Mouse (Mus musculus): Measurements from ENCODE around the gene Irak4.
A peak's percentile ranks its signal among the peaks of the same experiment; 100 is the strongest.

The Irak4 gene

DNA sequence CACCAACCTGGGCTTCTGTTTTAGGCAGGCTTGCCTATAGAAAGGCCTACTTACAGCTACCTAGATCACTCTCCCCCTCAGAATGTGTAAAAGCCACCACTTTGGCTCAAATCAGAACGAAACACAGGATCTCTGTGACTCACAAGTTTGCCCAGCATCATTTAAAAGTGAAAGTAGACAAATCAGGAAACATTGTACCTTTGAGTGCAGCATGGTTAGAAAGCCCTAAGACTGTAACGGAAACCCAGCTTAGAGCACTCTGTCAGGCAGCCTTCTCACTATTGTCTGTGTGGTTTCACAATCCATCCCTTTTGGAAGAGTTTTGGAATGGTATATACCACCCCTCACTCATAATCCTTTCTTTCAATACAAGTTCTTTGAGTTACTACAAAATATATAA is 21.5 kb downstream of the Irak4 start:
- no peak for DNase-seq (ENCODE audit: low spot score)

DNA sequence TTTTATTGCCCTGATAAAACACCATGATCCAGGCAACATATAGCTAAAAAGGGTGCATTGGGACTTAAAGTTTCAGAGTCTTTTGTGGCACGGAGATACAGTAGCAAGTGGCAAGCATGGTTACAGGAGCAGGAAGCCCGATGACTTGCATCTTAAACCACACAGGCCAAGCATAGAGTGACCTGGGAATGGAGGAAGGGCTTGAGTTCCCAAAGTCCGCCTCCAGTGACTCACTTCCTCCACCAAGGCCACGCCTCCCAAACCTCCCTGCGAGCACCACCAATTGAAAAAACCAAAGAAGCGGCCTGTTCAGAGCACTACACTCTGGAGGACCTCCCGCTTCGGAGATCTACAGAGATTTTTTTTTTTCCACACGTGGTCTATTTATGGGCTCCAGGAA is 22.4 kb downstream of the Irak4 start:
- no peak for DNase-seq (ENCODE audit: low spot score)

DNA sequence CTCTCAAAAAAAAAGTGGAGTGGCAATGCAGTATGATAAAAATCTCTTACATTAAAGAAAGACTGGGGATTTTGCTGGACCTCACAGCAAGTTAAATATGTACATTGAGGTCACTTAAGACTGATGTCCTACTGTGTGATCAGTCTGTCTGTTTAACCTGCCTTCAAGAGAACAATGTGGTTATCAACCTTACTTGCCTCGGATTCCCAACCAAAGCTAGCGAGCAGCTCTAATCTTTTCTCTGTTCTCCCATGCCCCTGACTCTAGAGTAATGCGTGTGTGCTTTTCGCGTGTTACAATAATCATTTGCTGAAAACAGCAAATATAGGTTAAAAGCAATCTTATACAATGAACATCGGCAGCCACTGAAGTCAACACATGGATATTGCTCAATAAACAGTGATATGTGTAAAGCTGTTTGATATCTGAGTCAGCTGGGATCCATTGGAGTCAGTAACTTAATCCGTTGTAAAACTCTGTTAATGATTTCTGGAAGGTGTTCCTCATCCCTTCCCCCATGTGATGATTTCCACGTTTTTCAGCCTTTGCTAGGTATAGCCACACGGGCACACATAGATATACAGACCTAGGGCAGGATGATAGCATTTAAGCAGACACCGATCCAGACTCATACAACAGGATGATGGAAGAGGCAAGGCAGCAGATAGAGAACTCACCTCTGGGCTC is 25.2 kb downstream of the Irak4 start:
- no peak for DNase-seq (ENCODE audit: low spot score)

DNA sequence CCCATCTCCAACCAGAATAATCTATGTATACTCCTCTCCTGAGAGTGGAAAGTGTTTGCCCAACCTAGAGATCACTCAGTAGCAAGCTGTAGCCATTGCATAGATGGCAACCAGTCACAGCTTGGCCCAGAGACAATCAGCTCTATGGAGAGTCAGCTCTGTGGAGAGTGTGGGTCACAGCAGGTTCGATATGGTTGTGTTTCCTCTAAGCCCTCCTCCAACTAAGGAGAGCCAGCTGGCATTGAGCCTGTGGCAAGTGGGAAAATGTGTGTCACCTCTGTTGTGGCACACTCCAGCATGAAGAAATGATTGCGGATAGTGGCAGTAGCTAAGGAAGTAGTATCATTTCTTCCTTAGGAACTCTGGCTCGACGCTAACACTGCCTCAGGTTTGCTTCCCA is 28.1 kb downstream of the Irak4 start:
- no peak for DNase-seq (ENCODE audit: low spot score)

DNA sequence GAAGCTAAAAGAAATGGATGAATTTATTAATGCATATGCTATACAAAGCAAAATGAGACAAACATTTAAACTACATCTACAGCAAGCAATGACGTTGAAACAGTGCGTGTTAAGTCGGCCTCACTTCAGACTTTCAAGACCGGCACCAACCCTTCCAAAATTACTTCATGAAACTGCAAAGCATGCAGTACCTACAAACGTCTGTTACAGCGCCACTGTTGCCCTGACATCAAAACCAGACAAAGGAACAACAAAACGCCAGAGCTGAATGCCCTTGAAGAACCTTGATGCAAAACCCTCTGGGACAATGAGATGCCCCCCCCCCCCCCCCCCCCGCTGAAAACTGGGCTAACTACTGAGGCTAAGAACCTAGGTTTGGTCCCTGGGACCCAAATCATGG is 29.3 kb downstream of the Irak4 start:
- no peak for DNase-seq (ENCODE audit: low spot score)

DNA sequence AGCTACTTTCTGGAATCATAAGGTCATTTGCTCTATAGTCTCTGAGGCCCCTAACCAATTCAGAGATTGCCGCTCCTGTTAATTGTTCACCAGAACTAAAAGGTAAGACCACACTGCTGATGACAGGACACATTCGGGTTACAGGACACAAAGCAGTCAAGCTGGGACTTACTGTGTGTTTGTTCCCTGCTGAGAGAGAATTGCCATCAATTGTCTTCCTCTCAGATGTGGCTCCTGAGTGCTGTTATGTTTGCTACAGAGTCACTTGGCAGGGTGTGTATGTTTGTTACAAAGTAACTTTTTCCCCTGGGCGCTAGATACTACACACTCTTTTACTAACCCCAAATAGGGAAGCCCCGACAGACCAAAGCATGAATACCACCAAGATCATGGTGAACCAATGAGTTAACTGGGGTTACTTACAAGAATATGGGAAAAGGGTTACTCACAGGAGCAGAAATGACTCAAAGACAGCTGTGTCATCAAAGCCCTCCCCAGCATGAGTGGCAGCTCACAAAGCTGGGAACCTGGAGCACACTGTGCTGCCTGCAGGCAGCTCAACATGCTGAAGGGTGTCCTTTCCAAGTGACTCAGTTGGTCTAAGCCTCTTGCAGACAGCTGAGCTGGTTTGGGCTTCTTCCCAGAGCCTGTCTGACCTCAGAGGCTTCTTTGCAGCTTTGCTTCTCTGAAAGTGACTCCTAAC is 31.3 kb downstream of the Irak4 start:
- DNase-seq (ENCODE audit: low spot score), result no peak

DNA sequence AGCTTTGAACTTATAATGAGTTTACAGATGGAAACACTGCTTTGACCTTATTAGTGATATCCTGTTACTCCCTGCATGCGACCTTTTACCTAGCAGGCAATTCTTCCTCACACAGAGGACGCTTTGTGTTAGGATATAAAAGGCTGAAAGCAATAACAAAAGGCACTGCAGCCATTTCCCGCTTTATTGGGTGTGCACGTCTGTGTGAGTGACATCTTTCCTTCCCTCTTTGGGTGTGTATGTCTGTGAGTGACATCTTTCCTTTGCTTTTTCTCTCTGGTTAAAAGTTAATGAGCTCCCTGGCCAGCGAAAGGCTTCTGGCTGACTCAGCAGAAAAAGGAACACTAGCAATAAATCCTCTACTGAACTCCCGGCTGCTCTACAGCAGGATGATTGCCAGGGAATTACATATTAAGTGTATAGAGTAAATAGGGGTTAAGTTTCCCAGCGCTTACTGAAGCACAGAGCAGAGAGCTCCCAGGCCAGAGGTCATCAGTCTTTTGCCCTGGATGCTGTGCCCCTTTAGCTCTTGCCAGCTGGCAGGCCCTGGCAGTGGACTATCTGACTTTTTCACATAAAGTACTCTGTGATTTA is 38.7 kb downstream of the Irak4 start:
- DNase-seq (ENCODE audit: low spot score), result no peak

DNA sequence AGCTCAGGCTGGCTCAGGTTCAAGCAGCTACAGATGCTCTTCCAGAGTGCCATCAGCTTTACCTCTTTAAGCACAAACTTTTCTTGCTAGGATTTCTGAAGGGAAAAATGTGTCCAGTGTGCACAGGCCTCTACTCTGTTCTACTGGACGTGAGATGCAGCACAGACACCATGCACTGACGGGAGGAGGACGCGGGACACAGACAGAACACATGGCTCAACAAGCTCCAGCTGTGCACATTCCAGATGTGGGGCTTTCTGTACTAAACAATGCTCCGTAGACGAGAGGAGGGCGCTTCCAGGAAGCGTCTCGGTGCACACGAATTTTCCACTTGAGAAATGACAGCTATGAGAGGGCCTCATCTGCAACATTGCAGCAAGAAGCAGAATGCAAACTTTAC is 39.7 kb downstream of the Irak4 start:
- no peak for DNase-seq (ENCODE audit: low spot score)

DNA sequence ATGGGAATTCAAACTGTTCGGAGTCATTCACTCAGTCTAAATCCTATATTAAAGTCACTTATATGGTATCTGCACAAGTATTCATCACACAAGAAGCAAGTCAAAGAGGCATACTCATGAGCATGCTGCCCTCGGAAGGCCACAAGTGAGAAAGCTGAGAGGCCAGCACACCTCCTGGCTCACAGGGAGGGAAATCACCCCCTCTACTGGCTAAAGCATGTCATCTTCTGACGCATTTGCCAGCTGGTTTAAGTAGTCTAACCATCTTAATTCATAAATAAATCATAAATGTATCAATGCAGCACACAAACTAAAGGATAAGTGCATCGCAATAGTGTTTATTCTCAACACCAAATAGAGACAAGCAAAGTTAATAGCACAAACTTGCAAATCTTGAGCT is 41.3 kb downstream of the Irak4 start:
- no peak for DNase-seq (ENCODE audit: low spot score)

DNA sequence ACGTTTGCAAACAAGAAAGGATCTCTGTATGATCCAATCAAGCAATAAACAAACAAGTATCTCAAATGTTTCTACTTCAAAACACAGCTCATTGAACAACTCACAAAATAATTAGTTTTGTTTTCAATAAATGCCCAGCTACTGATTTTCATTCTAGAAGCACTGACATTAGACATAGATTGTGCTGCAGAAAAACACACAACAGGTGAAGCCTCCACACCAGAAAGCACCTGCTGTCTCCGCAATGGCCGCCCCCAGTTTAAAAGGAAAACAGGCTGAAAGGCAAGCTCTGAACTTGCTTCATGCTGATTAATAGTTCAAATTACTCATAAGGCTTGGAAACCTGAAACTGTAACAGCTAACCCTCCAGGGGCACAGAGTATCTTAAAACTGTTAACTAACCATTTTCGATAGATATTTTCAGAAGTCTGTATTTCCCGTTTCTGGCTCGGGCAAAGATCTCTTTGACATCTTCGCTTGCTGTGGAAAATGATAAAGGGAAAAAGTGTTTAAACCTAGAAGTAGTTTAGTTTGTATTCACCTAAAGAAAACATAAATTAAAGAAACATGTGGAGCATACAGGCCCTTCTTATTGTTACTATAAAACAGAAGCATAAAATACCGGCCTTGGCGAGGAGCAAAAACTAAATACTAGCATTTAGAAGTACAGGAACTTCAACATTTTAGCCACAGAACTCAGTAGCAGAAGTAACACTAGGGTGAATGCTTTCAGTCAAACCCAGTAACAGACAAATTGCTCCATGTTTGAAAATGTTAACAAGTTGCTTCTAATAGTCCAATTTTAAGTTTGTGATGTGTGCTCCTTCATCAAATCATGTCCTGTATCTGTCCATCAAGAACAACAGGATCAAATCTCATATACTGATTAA is 44.6 kb downstream of the Irak4 start:
- no peak for DNase-seq (ENCODE audit: low spot score)

DNA sequence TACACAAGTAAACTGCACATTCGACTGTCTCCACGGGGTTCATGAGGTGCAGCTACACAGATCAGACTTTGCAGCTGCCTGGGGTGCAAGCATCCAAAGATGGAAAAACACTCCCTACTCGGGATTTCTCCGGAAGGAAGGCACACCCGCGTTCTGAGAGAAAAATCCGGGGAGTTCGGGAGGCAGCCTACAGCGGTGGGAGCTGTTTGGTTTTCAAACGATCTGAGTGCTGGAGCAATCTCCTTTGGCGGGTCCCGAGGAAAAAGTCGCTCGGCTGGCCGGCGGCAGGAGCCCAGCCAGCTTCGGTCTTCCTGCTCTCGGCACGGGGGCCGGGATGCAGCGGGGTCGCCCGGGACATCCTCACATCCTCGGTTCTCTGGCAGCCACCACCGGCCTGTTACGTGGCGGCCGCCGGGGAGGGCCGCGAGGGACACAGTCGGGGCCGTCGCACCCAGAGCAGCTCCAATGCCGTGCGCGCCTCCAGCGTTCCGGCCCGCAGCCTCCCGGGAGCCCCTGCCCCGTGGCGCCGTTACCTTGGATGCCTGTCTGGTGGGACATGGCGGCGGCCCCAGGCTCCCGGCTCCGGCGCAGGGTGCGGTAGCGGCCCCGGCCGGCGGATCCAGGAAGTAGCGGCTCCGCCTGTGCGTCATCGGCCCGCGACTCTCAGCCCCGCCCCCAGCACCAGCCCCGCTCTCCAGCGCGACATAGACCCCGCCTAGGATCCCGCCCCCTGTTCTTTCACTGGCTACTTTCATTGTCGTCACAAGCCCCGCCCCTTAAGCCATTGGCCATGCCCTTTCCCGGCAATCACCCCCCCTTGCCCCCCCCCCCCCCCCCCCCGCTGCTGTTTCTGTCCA is 46.0 kb downstream of the Irak4 start, which contains the start of gene Twf1:
TSS of gene Twf1 (minus strand) at position 671 of the 857 bp plus-strand sequence.
- peak; percentile 100 for DNase-seq (ENCODE audit: low spot score)

DNA sequence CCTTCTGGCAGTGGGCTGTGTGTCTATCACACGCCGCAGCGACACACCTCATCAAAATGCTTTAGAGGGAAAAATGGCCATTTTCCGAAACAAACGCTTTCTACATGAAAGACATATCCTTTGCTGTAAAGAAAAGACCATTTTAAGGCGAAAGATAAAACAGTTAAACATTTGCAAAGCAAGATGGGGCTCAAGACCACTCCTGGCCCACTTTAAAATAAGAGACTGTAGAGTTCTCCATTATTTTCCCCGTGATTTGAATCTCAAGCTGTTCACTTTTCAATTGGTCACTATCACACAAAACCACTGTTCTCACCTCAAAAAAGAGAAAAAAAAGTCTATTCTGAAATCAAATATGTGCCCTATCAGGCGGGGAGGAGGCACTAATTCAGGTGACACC is 46.6 kb downstream of the Irak4 start:
- DNase-seq (ENCODE audit: low spot score), result no peak

DNA sequence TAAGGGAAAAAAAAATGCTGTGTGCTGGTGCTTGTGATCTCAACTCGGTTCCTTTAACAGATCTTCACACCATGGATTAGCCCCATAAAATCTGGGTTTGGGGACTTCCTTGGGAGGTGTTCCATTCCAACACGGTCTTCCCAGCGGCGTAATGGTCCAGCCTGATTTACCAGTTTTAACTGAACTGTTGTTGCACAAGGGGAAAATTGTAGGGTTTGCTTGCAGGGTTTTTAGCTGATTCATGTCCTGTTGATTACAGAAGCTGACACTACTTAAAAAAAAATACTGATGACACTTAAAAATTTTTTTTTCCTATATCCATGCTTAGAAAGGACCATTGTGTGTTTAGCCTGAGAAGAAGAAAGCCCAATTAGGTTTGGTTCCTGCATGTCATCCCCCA is 47.9 kb downstream of the Irak4 start:
- no peak for DNase-seq (ENCODE audit: low spot score)

DNA sequence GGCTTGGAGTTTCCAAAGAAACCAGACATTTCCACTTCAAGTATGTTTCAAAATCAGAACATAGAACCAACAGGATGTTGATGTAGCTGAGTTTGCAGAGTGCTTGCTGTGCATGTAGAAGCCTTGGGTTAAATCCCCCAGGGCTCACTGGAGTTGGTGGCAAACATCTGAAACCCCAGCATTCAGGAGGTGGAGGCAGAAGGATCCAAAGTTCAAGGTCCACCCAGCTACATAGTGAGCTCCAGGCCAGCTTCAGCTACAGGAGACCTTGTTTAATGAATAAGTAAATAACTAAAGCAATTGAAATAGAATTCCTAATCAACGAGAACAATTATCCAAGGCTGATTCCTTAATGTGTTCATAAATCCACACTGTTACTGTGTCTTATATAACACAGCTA is 50.1 kb downstream of the Irak4 start:
- DNase-seq (ENCODE audit: low spot score), result no peak

DNA sequence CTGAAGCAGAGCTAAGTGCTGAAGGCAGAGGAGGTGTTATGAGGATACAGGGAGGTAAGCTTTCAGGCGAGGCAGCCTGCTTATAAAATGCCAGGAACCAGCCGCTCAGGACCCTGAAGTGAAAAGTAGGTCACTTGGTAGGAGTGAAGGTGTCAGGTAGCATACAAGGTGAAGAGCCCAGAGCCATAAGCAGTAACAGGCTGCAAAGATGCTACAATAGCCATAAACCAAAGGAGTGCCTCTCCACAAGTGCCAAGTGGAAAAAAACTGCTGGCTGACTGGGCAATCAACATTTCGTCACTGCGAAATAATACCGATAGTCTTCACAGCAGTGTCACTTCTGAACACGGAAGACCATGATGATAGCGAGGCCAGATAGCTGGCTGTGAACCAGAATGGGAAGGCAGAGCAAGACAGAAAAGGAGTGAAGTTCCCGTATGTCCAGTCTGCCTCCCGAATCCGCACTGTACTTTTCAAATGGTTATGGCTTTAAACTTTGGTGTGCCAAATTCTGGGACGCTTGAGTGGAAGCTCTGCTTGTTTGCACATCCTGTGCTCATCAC is 56.8 kb downstream of the Irak4 start:
- DNase-seq (ENCODE audit: low spot score), result no peak

DNA sequence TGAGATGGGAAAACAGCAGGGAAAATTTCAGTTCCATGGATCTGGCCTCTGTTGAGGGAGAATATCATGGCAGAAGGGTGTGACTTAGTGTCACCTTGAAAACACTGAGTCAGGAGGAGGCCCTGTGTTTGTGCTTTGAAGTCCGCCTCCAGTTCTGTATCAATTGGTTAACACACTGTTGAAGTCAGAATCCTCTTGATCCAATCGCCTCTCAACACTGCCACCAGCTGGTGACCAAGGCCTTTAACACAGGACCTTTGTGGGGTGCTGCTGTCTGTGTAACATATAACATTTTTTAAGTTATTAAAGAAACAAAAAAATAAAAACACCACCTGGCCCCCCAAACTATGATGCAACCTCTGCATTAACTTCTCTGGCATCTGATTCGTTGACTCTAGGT is 57.9 kb downstream of the Irak4 start:
- peak; percentile 79 for DNase-seq (ENCODE audit: low spot score)

DNA sequence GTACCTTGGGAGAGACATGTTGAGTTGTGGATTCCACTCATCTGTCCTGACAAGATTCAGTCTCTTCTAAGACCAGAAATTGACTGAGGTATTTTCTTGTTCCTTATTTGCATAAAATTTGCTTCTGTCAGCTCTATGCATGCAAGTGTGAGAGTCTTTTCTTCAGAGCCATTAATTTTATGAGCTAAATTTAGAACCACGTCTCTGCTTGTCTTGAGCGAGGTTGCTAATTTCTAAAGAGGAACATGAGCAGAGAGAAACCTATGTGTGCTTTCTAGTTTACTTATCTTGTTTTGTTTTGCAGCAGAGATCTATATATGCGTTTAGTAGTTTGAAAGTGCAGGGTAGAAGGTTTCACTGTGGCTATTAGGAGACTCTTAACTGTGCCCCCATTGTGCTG is 59.0 kb downstream of the Irak4 start:
- no peak for DNase-seq (ENCODE audit: low spot score)

DNA sequence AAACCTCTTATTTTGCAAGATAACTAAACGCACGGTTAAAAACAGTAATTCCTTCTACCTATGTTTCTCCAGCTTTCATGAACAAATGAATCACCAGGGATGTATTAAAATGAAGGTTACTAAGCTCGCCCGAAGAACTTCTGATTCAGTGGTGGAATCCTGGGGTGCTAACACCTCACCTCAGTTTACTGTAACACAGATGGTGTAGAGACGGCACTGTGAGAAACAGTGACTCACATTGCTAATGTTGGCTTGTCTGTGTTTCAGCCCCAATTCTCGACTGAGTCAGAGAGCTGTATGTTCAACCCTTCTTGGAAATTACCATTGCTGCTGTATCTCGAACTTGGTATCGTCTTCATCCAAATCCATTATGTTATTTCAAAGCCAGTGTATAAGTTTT is 64.3 kb downstream of the Irak4 start:
- no peak for DNase-seq (ENCODE audit: low spot score)

DNA sequence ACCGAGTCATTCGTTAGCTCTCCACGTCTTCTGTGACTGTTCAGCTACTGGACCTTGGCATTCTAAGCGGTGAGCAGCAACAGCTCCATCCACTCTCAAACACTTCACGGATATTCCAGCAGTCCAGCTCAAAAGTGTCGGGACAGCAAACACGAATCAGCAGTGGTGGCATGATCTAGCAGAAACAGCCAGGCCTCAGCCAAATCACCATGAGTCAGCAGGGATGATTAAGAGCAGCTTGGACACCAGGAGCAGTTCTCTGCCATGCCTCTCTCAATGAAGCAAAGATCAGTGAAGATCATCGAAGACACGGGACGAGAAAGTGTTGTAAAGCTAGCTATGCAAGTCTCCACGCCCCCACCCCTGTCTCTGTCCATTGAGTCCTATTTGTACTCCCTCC is 72.6 kb downstream of the Irak4 start:
- no peak for DNase-seq (ENCODE audit: low spot score)

DNA sequence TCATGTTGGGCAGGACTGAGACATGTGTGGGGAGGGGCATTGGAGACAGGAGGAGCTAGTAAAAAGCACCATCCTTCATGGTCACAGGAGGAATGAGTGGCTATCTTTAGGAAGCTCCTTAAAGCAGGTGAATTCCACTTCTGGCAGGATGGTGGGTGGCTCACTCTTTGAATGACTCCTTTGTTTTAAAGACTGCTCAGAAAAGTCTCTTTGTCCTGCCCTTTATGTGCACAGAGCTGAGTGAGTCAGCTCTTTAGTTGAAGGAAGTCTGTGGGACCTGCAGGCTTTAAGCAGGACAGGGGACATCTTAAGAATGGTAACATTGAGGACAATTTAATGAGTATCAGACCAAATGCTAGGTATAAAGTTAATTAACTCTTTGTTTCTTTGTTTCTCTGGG is 77.5 kb downstream of the Irak4 start:
- DNase-seq (ENCODE audit: low spot score), result no peak

DNA sequence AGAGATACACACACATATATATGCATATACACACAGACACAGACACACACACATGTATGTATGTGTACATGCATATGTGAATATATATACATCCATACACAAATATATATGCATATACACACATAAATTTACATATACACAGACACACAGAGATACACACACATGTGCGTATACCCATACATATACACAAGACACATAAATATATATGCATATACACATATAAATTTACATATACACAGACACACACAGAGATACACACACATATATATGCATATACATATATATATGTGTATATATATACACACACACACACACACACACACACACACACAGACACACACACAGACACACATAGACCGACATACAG is 85.0 kb downstream of the Irak4 start:
- no peak for DNase-seq (ENCODE audit: low spot score)

Measured in testis, postnatal 10 days (tissue).